Mouse (Mus musculus) natural killer cell, adult 2 months (primary cell): ENCODE data around the gene Tbc1d32.
A peak's percentile ranks its signal among the peaks of the same experiment; 100 is the strongest.
"Not testable (repeated sequence)": the region's sequence is repeated elsewhere in the genome, so short reads cannot be mapped to it uniquely, and the experiment has no call there.

Experiments used
- DNase-seq, 2 experiments: peaks; one replicate each; pipeline ENCODE4 v3.0.0; 2022; ENCODE audit warnings: low spot score in 2 of 2

The Tbc1d32 gene

DNA sequence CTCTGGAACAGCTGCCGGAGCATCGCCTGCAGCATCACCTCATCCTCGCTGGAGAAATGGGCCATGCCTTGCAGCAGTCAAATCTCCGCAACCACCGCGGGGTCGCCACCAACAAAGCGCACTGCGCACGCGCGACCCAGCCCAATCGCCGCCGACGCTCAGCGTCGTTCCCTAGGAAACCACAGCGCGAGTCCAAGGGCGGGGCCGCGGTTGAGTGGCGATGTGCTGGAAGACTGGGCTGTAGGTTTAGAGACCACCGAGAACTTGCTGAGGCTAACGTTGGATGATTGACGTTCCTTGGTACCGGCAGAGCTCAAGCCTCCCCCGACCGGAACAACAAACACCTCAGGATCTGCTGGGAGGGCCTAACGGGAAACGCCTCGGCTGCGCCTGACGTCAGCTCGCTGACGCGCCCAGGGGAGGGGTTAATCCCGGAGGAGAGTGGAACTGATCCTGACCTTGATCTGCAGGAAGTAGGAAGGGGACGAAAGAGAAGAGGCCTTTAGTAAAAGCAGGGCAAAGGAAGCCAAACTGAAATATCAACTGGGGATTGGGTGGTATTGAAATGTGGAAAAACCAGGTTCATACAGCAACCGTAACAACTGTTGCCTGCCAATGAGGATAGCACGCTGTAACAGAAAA lies at the start of gene Tbc1d32:
TSS of gene Tbc1d32 (minus strand) at position 122 of the 642 bp plus-strand sequence.
- peak; percentile 66 to 78 for DNase-seq

DNA sequence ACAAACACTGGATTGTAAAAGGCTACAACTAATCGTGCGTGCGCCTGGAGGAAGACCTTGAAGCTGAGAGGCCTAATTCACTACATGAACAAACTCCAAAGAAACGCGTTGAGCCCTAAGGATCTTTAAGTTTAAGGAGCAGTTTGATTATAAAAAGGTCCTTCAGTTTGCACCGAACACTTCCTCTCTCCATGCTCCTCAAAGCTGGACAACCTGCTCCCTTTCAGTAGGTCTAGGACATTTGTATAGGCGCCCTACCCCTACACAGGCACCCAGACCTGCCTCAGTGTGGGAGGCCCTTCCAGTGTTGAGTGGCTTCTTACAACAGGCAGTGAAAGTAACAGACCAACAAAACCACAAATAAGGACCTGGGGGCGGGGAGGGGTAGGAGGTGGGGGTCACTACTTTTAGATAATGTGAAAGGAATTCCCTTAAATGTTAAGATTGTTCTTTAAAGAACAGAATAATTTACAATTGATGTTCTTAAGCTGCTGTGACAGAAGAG lies 666 bp downstream of the Tbc1d32 start:
- DNase-seq, result no peak

DNA sequence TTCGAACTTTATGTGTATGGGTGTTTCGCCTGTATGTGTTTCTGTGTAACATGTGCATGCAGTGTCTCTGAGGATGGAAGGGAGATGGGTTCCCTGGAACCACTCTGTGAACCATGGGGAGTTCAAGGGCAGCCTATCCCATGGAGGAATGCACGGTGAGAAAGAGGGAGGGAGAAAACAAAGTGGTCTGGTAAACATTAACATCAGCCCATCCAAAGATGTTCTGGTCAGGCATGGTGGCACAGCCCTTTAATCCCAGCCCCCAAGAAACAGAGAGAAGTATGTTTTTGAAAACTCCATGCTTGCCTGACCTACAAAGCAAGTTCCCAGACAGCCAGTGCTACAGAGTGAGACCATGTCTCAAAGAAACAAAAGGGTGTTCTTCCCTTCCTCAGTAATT lies 12.7 kb downstream of the Tbc1d32 start:
- DNase-seq, result no peak

DNA sequence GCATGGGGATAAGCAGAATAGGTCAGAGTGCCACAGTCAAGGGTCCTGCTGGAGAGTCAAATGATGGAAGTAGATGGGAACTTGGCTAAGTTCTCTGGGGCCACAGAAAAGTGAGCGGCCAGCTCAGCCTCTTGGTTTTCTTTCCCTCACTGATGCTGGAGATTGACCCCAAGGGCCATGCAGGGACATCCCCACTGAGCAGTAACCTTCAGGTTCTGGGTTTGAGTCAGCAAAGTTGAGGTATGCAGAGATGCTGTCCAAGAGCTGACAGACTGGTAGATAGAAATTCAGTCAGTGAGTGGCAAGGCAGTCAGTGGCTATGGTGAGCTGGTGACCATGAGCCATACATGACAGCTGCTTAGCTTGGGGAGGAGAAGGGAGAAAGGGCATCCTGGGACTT lies 18.1 kb downstream of the Tbc1d32 start:
- no peak for DNase-seq

DNA sequence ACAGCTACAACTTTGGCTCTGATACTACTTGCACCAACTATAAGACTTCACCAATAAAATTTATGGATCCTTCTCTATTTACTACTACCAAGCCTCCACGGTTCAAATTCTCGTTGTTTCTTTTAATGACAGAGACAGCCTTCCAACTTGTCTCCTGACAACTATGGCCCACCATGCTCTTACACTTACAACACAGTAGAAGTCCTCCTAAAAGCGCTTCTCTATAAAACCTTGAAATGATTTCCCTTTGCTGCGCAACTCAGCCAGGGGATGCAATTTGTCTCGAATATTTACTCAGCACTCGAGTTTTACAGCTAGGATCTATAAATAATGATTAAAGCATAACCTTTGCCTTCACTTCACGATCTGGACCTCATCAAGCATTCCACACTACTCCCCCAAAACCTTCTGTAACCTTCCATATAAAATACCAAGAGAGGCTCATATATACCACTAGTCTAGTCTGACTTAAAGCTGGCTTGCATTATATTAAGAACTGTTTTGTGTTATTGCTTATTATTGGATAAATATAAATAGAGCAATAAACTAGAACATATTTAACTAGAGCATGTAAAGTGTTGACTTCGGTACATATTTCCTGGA lies 21.6 kb downstream of the Tbc1d32 start:
- no peak for DNase-seq

DNA sequence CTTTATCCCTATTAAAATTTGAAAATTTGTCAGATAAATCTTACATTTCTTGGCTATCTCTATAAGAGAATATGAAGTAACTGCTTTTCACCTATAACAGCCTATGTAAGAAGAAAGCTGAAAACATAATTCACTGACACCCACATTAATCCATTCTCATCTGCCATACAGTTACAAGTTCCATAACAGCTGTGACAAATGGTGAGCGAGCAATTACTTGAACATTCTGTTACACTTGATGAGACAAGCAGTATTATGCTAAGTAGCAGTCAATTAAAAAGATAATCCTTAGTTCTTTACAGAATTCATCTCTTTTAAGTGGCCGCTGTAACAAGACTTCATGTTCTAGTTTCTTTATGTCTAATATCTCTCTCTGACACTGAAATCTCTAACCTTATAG lies 24.1 kb downstream of the Tbc1d32 start:
- DNase-seq, result no peak

DNA sequence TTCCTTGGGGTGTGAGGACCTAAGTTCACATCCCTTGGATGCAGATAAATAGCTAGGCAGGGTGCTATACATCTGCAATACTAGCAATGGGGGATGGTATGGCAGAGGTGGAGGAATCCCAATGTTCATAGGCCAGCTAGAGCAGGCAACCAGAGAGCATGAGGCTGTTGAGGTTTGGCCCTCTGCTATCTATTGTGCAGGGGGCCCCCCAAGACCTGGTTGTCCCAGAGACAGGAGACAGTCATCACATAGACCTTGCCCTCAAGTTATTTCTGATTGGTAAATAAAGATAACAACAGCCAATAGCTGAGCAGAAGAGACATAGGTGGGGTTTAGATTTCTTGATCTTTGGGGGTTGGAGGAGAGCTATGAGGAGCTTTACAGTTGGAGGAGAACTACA lies 28.6 kb downstream of the Tbc1d32 start:
- DNase-seq, result no peak

DNA sequence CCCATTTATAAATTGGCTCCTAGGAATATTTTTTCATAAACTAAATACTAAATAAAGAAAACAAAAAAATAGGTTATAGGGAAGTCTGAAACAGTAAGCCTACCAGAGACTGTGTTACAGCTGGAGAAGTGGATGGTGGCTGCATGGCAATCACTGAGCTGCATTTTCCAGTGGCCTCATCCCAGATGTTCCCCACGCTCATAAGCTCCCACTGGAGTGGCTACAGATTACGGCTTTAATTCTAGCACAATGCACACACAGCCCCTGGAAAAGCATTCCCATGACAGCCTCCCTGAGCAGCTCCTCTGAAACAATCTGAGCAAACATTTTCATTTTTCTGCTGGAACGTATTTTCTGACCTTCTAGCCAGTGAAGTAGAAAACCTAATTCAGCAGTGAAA lies 29.8 kb downstream of the Tbc1d32 start:
- no peak for DNase-seq

DNA sequence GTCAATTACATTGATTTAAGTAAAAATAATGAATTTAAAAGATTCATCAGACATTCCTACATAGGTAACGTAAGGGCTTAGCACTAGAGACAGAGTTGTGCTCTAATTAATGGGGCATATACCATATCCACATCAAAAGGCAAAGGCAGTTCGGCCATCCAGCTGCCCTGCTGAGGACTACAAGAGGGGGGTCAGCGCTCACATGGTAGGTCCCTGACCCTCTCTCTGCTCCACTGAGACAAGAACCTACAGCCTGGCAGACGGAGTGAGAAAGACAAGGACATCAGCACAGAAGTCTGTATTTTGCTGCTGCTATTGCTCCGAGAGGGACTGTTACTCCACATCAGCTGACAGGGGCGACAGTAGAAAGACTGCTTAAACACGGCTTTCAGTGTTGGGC lies 34.2 kb downstream of the Tbc1d32 start:
- no peak for DNase-seq

DNA sequence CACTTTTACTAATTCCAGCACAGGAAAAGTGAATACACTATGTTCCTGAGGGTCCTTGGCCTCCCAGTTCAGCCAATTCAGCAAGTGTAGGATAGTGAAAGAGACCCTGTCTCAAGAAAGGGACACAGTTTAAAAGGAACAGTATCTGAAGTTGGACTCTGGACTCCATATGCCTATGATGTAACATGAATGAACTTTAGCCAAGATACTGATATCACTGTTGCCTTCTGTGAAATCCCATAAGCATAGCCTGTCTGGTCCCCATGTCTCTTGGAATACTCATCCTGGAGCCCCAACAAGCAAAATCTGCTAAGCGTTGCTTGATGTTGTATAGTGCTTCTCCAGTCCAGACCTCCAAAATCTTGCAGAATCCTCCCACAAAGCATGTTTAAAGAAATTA lies 46.8 kb downstream of the Tbc1d32 start:
- DNase-seq, result no peak

DNA sequence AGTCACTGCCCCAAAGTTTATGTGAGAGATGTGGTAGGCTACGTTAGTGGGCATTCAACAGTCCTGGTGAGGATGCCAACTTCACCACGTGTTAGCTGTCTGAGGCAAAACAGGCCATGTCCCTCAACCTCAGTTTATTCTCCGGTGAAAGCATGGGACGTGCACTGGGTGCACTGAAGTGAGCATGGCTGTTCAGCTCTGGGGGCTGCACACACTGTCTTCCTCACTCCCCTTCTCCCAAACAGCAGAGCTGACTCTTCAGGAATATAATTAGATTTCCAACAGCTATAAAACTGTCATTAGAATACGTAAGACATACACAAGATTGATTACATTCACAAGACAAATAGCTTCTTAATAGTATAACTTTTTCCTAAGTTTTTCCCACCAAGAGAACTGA lies 55.3 kb downstream of the Tbc1d32 start:
- no peak for DNase-seq

DNA sequence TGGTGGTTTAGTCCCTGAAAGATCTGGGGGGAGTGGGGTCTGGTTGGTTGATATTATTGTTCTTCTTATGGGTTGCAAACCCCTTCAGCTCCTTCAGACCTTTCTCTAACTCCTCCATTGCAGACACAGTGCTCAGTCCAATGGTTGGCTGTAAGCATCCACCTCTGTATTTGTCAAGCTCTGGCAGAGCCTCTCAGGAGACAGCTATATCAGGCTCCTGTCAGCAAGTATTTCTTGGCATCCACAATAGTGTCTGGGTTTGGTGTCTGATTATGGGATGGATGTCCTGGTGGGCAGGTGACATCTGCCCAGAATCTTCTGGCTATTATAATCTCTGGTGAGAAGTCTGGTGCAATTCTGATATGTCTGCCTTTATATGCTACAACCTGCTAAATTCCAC lies 60.8 kb downstream of the Tbc1d32 start:
- not testable (repeated sequence) for DNase-seq

DNA sequence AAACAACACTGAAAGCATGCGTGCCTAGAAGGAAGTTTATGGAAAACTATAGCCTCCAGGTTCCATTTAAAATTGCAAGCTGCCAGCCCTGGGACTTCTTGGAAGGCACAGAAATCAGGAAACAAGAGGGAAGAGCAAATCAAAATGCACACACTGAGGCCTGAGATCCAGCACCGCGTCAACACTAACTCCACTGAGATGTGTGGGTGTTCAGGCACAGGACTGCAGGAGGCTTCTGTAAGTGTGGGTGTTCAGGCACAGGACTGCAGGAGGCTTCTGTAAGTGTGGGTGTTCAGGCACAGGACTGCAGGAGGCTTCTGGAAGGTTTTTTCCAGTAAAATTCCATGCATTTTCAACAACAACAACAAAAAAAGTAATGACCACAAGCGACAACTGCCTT lies 62.7 kb downstream of the Tbc1d32 start:
- no peak for DNase-seq

DNA sequence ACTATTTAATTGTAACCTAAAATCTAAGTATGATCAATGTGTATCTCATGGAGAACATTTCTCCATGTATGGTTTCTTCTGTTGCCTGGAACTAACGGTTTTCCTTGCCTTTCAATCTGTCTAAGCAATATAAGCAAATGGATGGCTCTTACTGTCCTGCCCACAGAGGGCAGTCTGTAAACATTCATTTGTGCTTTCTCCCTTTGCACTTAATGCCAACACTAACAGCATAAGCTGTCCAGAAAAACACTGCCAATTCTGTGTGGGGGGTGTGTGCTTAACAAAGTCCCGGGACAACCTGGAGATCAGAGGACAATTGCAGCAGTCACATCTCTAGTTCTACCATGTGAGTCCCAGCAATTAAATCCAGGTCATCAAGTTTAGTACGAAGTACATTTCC lies 64.1 kb downstream of the Tbc1d32 start:
- no peak for DNase-seq

DNA sequence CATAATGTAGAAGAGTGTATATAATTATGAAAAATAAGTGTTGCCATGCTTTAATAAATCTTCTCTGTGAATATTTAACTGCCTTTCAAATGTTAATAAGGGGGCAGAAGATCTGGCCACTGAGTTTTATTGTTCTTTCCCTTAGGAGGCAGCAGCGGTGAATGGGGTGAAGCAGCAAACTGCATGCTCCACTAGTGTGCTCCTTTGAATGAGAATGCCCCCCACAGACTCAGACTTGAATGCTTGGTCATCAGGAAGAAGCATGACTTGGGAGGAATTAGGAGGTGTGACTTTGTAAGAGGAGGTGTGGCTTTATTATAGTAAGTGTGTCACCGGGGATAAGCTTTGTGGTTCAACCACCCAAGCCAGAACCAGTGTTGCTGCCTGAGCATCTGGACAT lies 69.7 kb downstream of the Tbc1d32 start:
- DNase-seq, result no peak

DNA sequence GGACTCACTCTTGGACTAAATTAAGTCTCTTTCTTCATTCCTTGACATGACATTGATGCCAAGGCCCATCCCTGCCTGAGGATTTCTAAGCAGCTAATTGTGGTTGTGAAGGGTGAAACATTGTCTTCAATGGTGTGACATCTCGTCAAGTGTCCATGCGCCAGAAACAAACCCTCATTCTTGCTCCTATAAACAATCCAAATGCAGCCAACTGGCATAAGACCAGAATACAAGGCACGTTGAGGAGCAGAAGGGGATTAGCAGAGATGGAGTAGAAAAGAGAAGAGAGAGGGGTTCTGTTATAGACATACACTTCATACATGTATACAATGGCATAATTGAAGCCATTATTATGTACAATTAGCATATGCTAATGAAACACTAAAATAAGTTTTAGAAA lies 70.3 kb downstream of the Tbc1d32 start:
- DNase-seq, result no peak

DNA sequence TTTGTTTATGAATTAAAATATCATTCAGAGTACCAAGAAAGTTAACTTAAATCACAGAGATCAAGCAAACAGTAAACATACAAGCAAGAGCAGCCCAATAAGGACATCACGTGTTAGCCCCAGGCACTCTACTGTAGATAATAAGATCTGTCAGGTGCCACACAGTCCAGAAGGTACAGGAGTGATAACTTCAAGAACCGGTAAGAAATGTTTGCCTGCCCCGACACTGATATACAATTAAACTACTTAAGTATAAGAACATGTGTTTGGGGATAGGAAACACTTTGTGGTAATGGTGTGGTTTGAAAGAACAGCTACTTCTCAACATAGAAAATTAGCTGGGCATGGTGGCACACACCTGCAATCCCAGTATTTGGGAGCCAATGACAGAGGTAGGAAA lies 71.5 kb downstream of the Tbc1d32 start:
- no peak for DNase-seq

DNA sequence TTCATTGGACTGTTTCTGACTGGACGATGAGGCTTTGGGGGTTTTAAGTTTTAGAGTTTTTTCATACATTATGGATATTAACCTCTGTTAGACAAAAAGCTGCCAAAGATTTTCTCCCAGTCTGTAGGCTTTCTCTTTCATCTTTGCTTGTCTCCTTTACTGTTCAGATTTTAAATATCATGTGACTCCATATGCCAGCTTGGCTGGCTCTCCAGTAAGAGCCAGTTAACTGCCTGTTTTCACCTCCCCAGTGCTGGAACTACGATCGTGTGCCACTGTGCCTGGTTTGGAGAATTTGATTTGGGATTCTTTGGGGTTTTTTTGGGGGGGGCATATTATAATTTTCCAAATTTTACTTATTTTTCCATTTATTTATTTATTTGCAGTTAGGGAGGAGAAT lies 79.6 kb downstream of the Tbc1d32 start:
- no peak for DNase-seq

DNA sequence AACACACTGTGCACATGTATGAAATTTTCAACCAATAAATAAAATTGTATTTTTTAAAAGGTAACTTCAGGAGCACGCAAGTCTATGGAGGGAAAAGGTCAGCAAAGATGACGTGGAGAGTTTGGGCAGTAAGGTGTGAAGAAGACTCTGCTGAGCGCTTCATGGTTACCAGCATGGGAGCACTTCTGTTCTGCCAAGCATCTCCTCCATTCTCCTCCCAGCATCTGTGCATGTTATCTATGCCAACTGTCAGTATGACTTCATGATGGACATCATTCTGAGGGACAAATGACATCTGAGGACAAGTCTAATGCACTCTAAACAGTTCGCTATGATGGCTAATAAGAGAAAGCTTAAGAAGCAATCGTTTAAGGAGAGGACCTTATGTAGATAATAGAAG lies 91.3 kb downstream of the Tbc1d32 start:
- DNase-seq, result no peak

DNA sequence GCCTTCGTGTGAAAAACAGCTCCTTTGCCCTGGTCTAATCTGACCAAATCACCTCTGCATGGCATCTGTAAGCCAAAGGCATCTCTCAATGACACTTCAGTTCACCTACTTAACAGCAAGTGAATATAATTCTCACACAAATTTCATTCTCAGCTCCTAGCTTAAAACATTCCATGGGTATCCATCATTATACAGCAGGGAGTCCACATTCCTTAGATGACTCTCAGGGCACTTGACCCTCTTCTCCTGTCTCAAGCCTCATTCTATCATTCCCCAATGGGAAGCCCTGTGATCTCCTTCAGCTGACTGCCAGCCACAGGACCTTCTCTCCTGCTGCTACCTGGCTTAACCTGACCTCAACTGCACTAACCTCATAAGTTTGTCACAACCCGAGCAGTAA lies 98.8 kb downstream of the Tbc1d32 start:
- no peak for DNase-seq

DNA sequence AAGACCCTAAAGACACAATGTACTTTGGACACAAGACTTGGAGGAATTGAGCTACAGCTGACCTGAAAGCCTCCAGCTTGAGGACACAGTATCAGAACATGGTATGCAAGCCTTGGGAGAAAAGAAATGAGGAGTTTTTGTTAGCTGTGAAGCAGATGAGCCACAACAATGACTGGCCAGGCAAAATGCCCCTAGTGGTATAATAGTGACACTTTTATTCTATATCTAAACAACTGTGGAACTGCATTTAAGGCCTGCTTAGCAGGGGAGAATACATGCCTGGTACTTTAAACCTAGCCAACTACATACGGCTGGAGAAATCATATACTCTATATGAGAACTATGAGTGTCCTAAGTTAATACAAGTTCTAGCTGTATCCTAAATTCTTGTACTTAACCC lies 101.5 kb downstream of the Tbc1d32 start:
- no peak for DNase-seq

DNA sequence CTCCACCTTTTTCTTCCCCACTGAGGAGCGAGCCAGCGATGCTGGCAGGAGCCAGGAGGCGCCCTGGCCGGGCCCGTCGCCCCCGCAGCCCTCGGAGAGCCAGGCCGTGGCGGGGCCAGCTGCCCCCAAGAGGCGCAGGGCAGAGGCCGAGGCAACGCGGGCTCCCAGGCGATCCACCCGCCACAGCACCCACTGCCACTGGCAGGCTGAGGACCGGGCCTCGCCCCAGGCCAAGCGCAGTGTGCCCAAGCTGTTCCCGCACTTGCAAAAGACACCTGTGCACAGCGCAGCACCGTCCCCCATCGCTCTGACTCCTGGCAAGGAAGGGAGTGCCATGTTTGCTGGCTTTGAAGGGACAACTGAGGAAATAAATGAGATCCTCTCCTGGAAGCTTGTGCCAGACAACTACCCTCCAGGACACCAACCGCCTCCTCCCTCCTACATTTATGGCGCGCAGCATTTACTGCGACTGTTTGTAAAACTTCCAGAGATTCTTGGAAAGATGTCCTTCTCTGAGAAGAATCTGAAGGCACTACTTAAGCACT lies 112.8 kb downstream of the Tbc1d32 start:
- no peak for DNase-seq

DNA sequence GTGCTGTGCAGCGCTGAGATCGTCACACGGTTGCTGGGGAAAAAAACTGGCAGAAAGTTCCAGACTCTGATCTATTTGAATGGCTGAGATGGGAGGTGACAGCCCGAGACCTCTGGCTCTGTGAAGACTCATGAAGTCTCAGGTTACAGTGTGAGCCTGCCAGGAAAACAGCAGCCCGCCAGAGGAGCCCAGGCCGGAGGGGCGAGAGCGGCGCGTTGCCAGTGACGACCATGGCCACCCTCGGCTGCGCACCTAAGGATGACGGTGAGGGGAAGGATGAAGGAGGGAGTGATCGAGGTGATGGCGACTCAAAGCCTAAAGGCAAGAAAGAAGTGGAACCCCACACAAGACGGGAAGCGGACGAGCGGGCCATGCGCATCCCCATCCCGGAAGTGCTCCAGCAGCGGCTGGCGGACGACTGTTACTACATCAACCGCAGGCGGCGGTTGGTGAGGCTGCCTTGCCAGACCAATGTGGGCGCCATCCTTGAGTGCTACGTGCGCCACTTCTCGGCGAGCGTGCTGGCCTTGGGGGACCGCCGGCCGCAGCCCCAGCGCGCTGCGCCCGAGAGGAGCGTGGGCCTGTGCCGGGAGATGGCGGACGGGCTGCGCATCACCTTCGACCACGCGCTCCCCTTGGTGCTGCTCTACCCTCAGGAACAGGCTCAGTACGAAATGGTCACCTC lies 113.4 kb downstream of the Tbc1d32 start:
- peak; percentile 48 to 52 for DNase-seq
